Mouse (Mus musculus) cerebral cortex, adult 2 months (tissue): Measurements from ENCODE around the gene Olfr514.

Experiments used
- WGBS: fragments of 180-500 bp; shearing (Covaris S2); methylation state at CpG from one replicate; pipeline ENCODE4 v1.1.7; 2018; 5-methylcytosine and 5-hydroxymethylcytosine counted together

Gene Olfr514

GRCm38 (mm10) chr7:108825897-108826296 is at the start of gene Olfr514:
Olfr514 (minus strand) TSS chr7:108825997.

GRCm38 (mm10) chr7:108872279-108872678 is 46.5 kb upstream of the Olfr514 start, which contains the start of gene Olfr517:
Olfr517 (minus strand) TSS chr7:108872379.
- 67% methylated on average over 2 of the region's 2 CpGs for WGBS

- WGBS, result 87% methylated on average over 2 of the region's 2 CpGs
Observed at GRCm38 (mm10) chr7:108850429-108850828, 24.6 kb upstream of the Olfr514 start, which contains the start of gene Olfr516. Olfr516 (minus strand) TSS chr7:108850529.

GRCm38 (mm10) chr7:108814593-108815215 is 11.1 kb downstream of the Olfr514 start:
- WGBS, result 47% methylated on average over 5 of the region's 5 CpGs

- WGBS, result 22% methylated on average over 1 of the region's 1 CpGs
Observed at GRCm38 (mm10) chr7:108797205-108797933, 28.4 kb downstream of the Olfr514 start.
